Mouse (Mus musculus): ENCODE measurements around the gene Tbc1d5. TPM values are rescaled to one million over a fixed set of nuclear protein-coding genes. Genes with fewer than 3 reads are reported as not detected.

Tbc1d5 gene
- polyA plus RNA-seq, 1 experiment from 2014 or later: 8.6 TPM

DNA sequence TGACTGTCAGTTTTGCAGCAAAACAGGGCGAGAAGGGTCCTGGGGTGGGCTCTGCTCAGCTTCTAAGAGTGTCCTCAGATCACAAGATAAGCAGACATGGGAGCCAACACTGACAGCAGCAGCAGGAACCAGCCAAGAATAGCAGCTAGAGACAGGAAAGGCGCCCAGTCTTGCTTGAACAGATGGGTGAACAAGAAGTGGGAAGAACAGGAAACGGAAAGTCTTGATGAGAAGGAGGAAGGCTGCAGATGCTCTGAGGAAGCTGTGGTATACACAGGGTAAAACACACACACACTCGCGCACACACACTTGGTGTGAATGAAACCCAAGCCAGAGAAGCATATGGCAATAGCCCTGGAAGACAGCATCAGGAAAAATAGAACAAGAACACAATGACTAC is 415.7 kb downstream of the Tbc1d5 start:
- Histone ChIP-seq H3K4me1 (no peaks in the 10 kb centered on the region), H3K36me3 (replicated peaks) (no peaks in the 10 kb centered on the region), H3K27ac (no peak overlapping the region), H3K9me3 (no peaks in the 10 kb centered on the region), H3K9ac (no peak overlapping the region), H3K27me3 (replicated peaks) (no peaks in the 10 kb centered on the region), H3K4me2 (no peak overlapping the region), H3K4me3 (no peak overlapping the region)
- no peak for ATAC-seq (replicated peaks)
- 89% methylated on average over 5 of the region's 5 CpGs for WGBS

DNA sequence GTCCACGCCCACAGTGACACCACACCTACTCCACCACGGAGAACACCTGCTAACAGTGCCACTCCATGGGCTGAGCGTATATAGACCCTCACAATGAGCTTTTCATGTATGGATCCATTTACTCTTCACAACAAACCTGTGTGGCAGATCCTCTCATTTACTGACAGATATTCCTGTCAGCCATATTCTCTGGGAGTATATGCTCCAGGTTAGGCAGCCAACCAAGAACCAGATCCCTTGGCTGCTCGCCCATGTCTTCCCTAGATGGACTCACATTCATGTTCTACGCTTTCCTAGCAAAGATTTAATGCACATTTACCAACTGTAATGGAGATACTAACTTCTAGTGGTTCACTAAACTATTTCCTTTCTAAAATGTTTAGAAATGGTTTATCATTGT is 416.9 kb downstream of the Tbc1d5 start:
- no peak overlapping the region for H3K9ac ChIP-seq
- H3K4me3 ChIP-seq: no peak overlapping the region
- no peaks in the 10 kb centered on the region for H3K27me3 ChIP-seq (replicated peaks)
- H3K4me2 ChIP-seq: no peak overlapping the region
- WGBS: 88% methylated on average over 5 of the region's 5 CpGs
- no peak overlapping the region for H3K27ac ChIP-seq
- H3K36me3 ChIP-seq (replicated peaks): no peaks in the 10 kb centered on the region
- H3K9me3 ChIP-seq: no peaks in the 10 kb centered on the region
- no peaks in the 10 kb centered on the region for H3K4me1 ChIP-seq
- ATAC-seq (replicated peaks): no peak

- WGBS: 26% methylated on average over 5 of the region's 5 CpGs
- no peak overlapping the region for H3K27ac ChIP-seq
- peak; percentile 58; the same call in 1 of the 2 replicates for ATAC-seq (replicated peaks)
These were observed 418.1 kb downstream of the Tbc1d5 start for GRCm38 (mm10) chr17:50761082-50761481.

GRCm38 (mm10) chr17:50753356-50754138 is 425.6 kb downstream of the Tbc1d5 start:
- Histone ChIP-seq H3K9ac (no peak overlapping the region), H3K4me1 (no peaks in the 10 kb centered on the region), H3K27ac (no peak overlapping the region), H3K9me3 (no peaks in the 10 kb centered on the region), H3K36me3 (replicated peaks) (no peaks in the 10 kb centered on the region), H3K4me3 (no peak overlapping the region), H3K27me3 (replicated peaks) (no peaks in the 10 kb centered on the region), H3K4me2 (no peak overlapping the region)
- WGBS: 90% methylated on average over 9 of the region's 9 CpGs
- ATAC-seq (replicated peaks): no peak

More at GRCm38 (mm10) chr17:50761082-50761481, 418.1 kb downstream of the Tbc1d5 start:
- Histone ChIP-seq H3K36me3 (replicated peaks) (no peaks in the 10 kb centered on the region), H3K4me3 (no peak overlapping the region), H3K27me3 (replicated peaks) (no peaks in the 10 kb centered on the region), H3K4me1 (no peaks in the 10 kb centered on the region), H3K4me2 (no peak overlapping the region), H3K9ac (no peak overlapping the region), H3K9me3 (no peaks in the 10 kb centered on the region)

DNA sequence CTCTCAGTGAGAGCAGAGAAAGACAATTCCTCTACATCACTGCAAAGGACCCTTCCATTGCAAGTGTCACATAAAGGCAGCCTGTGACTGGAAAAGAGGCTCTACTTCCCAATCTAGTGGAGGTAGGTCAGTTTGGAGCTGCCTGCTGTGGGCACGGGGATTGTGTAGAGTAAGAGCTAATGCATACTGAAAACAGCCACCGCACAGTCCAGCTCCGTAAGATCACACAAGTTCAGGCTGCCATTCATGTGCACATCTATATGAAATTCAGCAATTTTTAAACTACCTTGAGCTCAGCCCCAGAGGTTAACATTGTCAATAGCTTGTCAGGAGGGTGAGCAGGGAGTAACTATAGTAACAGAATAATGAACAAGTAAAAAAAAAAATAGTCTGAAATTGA is 426.4 kb downstream of the Tbc1d5 start:
- no peaks in the 10 kb centered on the region for H3K36me3 ChIP-seq (replicated peaks)
- H3K4me1 ChIP-seq: no peaks in the 10 kb centered on the region
- no peaks in the 10 kb centered on the region for H3K27me3 ChIP-seq (replicated peaks)
- H3K4me2 ChIP-seq: no peak overlapping the region
- no peak overlapping the region for H3K27ac ChIP-seq
- ATAC-seq (replicated peaks): no peak
- no peak overlapping the region for H3K4me3 ChIP-seq
- H3K9ac ChIP-seq: no peak overlapping the region
- WGBS: 57% methylated on average over 3 of the region's 3 CpGs
- no peaks in the 10 kb centered on the region for H3K9me3 ChIP-seq

- Histone ChIP-seq H3K4me2 (no peak overlapping the region), H3K27me3 (replicated peaks) (no peaks in the 10 kb centered on the region), H3K27ac (no peak overlapping the region), H3K9me3 (no peaks in the 10 kb centered on the region), H3K4me3 (no peak overlapping the region), H3K9ac (no peak overlapping the region), H3K4me1 (no peaks in the 10 kb centered on the region), H3K36me3 (replicated peaks) (no peaks in the 10 kb centered on the region)
- 87% methylated on average over 3 of the region's 3 CpGs for WGBS
- ATAC-seq (replicated peaks): no peak
These were observed 427.2 kb downstream of the Tbc1d5 start for GRCm38 (mm10) chr17:50751911-50752310.

- no peak overlapping the region for H3K27ac ChIP-seq
- WGBS: 46% methylated on average over 2 of the region's 2 CpGs
- no peaks in the 10 kb centered on the region for H3K4me1 ChIP-seq
These were observed 428.3 kb downstream of the Tbc1d5 start for GRCm38 (mm10) chr17:50750874-50751273.

DNA sequence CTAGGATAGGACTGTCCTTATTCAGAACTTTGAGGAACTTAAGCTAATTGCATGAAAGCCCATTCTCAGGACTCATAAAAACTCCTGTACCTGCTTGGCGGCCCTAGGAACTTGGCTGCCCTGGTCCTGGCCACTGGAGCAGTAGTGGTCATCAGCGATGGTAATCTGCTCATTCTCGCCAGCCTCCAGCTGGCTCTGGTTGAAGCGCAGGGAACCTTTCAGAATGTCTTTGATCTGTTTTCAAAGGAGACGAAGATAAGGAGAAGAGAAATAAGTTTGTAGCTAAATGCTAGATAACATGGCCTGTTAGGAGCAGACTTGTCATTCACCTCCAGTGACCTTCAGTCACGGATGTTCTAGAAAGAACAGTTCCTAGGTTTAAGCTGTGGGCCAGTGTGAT is 437.8 kb downstream of the Tbc1d5 start:
- no peaks in the 10 kb centered on the region for H3K9me3 ChIP-seq
- no peaks in the 10 kb centered on the region for H3K36me3 ChIP-seq (replicated peaks)
- no peak overlapping the region for H3K9ac ChIP-seq
- no peak overlapping the region for H3K4me3 ChIP-seq
- no peak overlapping the region for H3K4me2 ChIP-seq
- 88% methylated on average over 6 of the region's 6 CpGs for WGBS
- no peaks in the 10 kb centered on the region for H3K4me1 ChIP-seq
- no peak overlapping the region for H3K27ac ChIP-seq
- ATAC-seq (replicated peaks): no peak
- H3K27me3 ChIP-seq (replicated peaks): no peaks in the 10 kb centered on the region

More at GRCm38 (mm10) chr17:50750874-50751273, 428.3 kb downstream of the Tbc1d5 start:
- H3K9me3 ChIP-seq: no peaks in the 10 kb centered on the region
- no peaks in the 10 kb centered on the region for H3K27me3 ChIP-seq (replicated peaks)
- H3K4me3 ChIP-seq: no peak overlapping the region
- H3K9ac ChIP-seq: no peak overlapping the region
- H3K4me2 ChIP-seq: no peak overlapping the region
- no peaks in the 10 kb centered on the region for H3K36me3 ChIP-seq (replicated peaks)
- ATAC-seq (replicated peaks): no peak

DNA sequence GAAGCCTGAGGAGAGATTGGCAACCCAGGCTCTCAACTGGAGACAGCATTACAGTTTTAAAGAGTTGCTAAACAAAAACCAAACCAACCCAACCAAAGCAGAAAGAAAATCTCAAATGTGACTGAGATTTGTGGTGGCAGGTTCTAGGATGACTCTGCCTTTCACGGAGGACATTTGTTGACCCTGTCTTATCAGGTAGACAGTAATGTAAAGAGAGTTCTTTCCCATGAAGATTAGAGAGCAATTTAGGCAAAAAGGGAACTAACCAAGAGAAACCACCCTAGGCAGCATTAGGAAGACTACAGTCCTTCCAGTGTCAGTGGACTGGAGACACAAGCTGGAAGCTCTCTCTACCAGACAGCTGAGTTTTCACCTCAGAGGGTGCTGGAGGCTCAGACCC is 438.3 kb downstream of the Tbc1d5 start:
- no peaks in the 10 kb centered on the region for H3K4me1 ChIP-seq
- H3K9me3 ChIP-seq: no peaks in the 10 kb centered on the region
- no peak for ATAC-seq (replicated peaks)
- 88% methylated on average over 1 of the region's 1 CpGs for WGBS
- H3K9ac ChIP-seq: no peak overlapping the region
- no peak overlapping the region for H3K4me3 ChIP-seq
- no peaks in the 10 kb centered on the region for H3K36me3 ChIP-seq (replicated peaks)
- no peak overlapping the region for H3K27ac ChIP-seq
- no peaks in the 10 kb centered on the region for H3K27me3 ChIP-seq (replicated peaks)
- no peak overlapping the region for H3K4me2 ChIP-seq

- H3K4me1 ChIP-seq: no peaks in the 10 kb centered on the region
- no peak overlapping the region for H3K9ac ChIP-seq
- H3K4me3 ChIP-seq: no peak overlapping the region
- no peaks in the 10 kb centered on the region for H3K36me3 ChIP-seq (replicated peaks)
- no peak overlapping the region for H3K27ac ChIP-seq
- WGBS: 85% methylated on average over 2 of the region's 2 CpGs
- H3K4me2 ChIP-seq: no peak overlapping the region
- no peaks in the 10 kb centered on the region for H3K27me3 ChIP-seq (replicated peaks)
- ATAC-seq (replicated peaks): no peak
- no peaks in the 10 kb centered on the region for H3K9me3 ChIP-seq
These were observed 440.7 kb downstream of the Tbc1d5 start for GRCm38 (mm10) chr17:50738476-50738875.

GRCm38 (mm10) chr17:50737068-50737467 is 442.1 kb downstream of the Tbc1d5 start:
- ATAC-seq (replicated peaks): no peak
- 80% methylated on average over 2 of the region's 2 CpGs for WGBS

DNA sequence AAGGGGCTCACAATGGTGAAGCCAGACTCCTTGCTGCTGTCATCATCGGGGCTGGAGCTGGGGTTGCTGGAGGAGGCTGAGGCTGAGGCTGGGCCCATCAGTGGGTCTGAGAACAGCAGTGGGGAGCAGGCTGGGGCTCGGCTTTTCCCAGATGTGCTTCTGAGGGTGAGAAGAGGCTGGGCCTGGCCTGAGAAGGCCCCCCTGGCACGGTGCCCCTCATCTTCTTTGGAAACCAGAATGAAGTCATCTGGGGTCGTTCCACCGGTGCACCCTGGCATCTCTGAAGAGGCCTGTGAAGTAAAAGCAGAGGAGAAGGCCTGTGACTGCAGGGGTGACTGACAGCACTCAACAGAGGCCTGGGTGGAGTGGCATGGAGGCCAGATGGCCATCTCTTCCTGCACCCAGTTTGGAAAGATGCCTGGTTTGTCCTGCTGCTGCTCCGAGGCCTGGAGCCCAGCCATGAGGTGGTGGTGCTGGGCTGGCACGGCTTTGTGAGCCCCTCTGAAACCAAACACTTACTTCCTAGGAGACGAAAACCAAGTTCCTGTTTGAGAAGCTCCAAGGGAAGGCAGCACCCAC is 443.1 kb downstream of the Tbc1d5 start:
- no peaks in the 10 kb centered on the region for H3K9me3 ChIP-seq
- no peak overlapping the region for H3K27ac ChIP-seq
- H3K9ac ChIP-seq: no peak overlapping the region
- H3K4me1 ChIP-seq: no peaks in the 10 kb centered on the region
- H3K27me3 ChIP-seq (replicated peaks): no peaks in the 10 kb centered on the region
- H3K4me2 ChIP-seq: no peak overlapping the region
- no peak overlapping the region for H3K4me3 ChIP-seq
- H3K36me3 ChIP-seq (replicated peaks): no peaks in the 10 kb centered on the region
- ATAC-seq (replicated peaks): 0 out of 2 replicates have a peak, but pooled peaks have one; percentile 24
- 72% methylated on average over 8 of the region's 8 CpGs for WGBS

More at GRCm38 (mm10) chr17:50737068-50737467, 442.1 kb downstream of the Tbc1d5 start:
- Histone ChIP-seq H3K4me2 (no peak overlapping the region), H3K9me3 (no peaks in the 10 kb centered on the region), H3K4me1 (no peaks in the 10 kb centered on the region), H3K27me3 (replicated peaks) (no peaks in the 10 kb centered on the region), H3K36me3 (replicated peaks) (no peaks in the 10 kb centered on the region), H3K9ac (no peak overlapping the region), H3K27ac (no peak overlapping the region), H3K4me3 (no peak overlapping the region)
